Mouse (Mus musculus) olfactory bulb, adult 2 months (tissue): Measurements from ENCODE around the gene Med14. TPM values are rescaled to one million over a fixed set of nuclear protein-coding genes. Genes with fewer than 3 reads are reported as not detected.

Experiments used
- H3K27ac ChIP-seq: fragments of 200-500 bp; 2 replicates; pipeline ENCODE4 v1.5.1; 2012; ENCODE audit warnings: low read depth, low read length; ENCODE audit not compliant: insufficient read depth
- H3K4me1 ChIP-seq: fragments of 200-500 bp; 2 replicates; pipeline ENCODE4 v1.6.1; 2012; ENCODE audit warnings: low read length; ENCODE audit not compliant: control insufficient read depth, insufficient read depth
- H3K4me3 ChIP-seq: fragments of 200-500 bp; 2 replicates; pipeline ENCODE4 v1.5.1; 2012; ENCODE audit warnings: mild to moderate bottlenecking, low read depth, low read length, moderate library complexity; ENCODE audit not compliant: insufficient read depth
- CTCF ChIP-seq: fragments of 200-500 bp; IDR thresholded peaks from 2 replicates; pipeline ENCODE4 v1.5.1; 2012; ENCODE audit warnings: low read depth, mild to moderate bottlenecking, low read length, moderate library complexity; ENCODE audit not compliant: insufficient read depth
- POLR2A ChIP-seq: fragments of 200-500 bp; IDR thresholded peaks from 2 replicates; pipeline ENCODE4 v1.6.1; 2012; ENCODE audit warnings: mild to moderate bottlenecking, low read depth, low read length, moderate library complexity; ENCODE audit not compliant: insufficient read depth
- WGBS: fragments of 180-500 bp; shearing (Covaris S2); methylation state at CpG from one replicate; pipeline ENCODE4 v1.1.7; 2018; 5-methylcytosine and 5-hydroxymethylcytosine counted together
- polyA plus RNA-seq: library from polyadenylated mRNA; stranded (reverse); fragments of >200 nt; gene quantifications from 2 replicates; pipeline ENCODE4 v1.2.4, GENCODE M21; 2012; ENCODE audit warnings: low replicate concordance; ENCODE audit not compliant: missing spikeins, insufficient read depth, insufficient read length

Gene Med14
- polyA plus RNA-seq: 89.6 TPM in 1 of 2 replicates, not detected in the other

- no peaks in the 10 kb centered on the region for H3K4me1 ChIP-seq
- WGBS: 9% methylated on average over 71 of the region's 79 CpGs
- H3K27ac ChIP-seq: peak within 1 kb of the TSS; percentile 94
- H3K4me3 ChIP-seq: peak within 1 kb of the TSS; percentile 91
- TF ChIP-seq POLR2A (peak; percentile 56), CTCF (no peak)
These were observed at the start of gene Med14 for GRCm38 (mm10) chrX:12761626-12762333. Med14 (minus strand) TSS chrX:12762073.

- H3K4me1 ChIP-seq: no peaks in the 10 kb centered on the region
- WGBS: 74% methylated on average over 4 of the region's 4 CpGs
- no peak overlapping the region for H3K27ac ChIP-seq
- TF ChIP-seq POLR2A (no peak), CTCF (no peak)
- no peak overlapping the region for H3K4me3 ChIP-seq
These were observed 38.7 kb upstream of the Med14 start for GRCm38 (mm10) chrX:12800559-12800958.

GRCm38 (mm10) chrX:12794842-12795241 is 33.0 kb upstream of the Med14 start:
- H3K27ac ChIP-seq: no peak overlapping the region

GRCm38 (mm10) chrX:12791674-12792340 is 29.9 kb upstream of the Med14 start:
- no peaks in the 10 kb centered on the region for H3K4me1 ChIP-seq
- no peak for TF ChIP-seq POLR2A
- TF ChIP-seq CTCF: no peak
- no peak overlapping the region for H3K4me3 ChIP-seq
- H3K27ac ChIP-seq: no peak overlapping the region
- 79% methylated on average over 4 of the region's 4 CpGs for WGBS

More at GRCm38 (mm10) chrX:12794842-12795241, 33.0 kb upstream of the Med14 start:
- no peak for TF ChIP-seq CTCF
- TF ChIP-seq POLR2A: no peak
- 43% methylated on average over 2 of the region's 2 CpGs for WGBS
- Histone ChIP-seq H3K4me3 (no peak overlapping the region), H3K4me1 (no peaks in the 10 kb centered on the region)

- TF ChIP-seq POLR2A: no peak
- TF ChIP-seq CTCF: no peak
These were observed 11.4 kb upstream of the Med14 start for GRCm38 (mm10) chrX:12773236-12773635.

GRCm38 (mm10) chrX:12771561-12771960 is 9.7 kb upstream of the Med14 start:
- Histone ChIP-seq H3K27ac (no peak overlapping the region), H3K4me1 (no peaks in the 10 kb centered on the region), H3K4me3 (no peak overlapping the region)
- no peak for TF ChIP-seq POLR2A
- TF ChIP-seq CTCF: no peak
- 56% methylated on average over 2 of the region's 2 CpGs for WGBS

More at GRCm38 (mm10) chrX:12773236-12773635, 11.4 kb upstream of the Med14 start:
- Histone ChIP-seq H3K27ac (no peak overlapping the region), H3K4me3 (no peak overlapping the region), H3K4me1 (no peaks in the 10 kb centered on the region)
- 86% methylated on average over 3 of the region's 3 CpGs for WGBS

GRCm38 (mm10) chrX:12768571-12768970 is 6.7 kb upstream of the Med14 start:
- 22% methylated on average over 3 of the region's 3 CpGs for WGBS
- TF ChIP-seq POLR2A: no peak
- no peak for TF ChIP-seq CTCF
- Histone ChIP-seq H3K4me3 (no peak overlapping the region), H3K27ac (no peak overlapping the region), H3K4me1 (no peaks in the 10 kb centered on the region)

- no peak overlapping the region for H3K27ac ChIP-seq
- no peak overlapping the region for H3K4me3 ChIP-seq
- no peak for TF ChIP-seq POLR2A
- no peak for TF ChIP-seq CTCF
- H3K4me1 ChIP-seq: no peaks in the 10 kb centered on the region
- WGBS: 60% methylated on average over 4 of the region's 4 CpGs
These were observed 5.1 kb upstream of the Med14 start for GRCm38 (mm10) chrX:12766846-12767564.

GRCm38 (mm10) chrX:12763127-12763834 is 1.4 kb upstream of the Med14 start:
- no peaks in the 10 kb centered on the region for H3K4me1 ChIP-seq
- no peak for TF ChIP-seq POLR2A
- no peak for TF ChIP-seq CTCF
- 57% methylated on average over 3 of the region's 3 CpGs for WGBS
- no peak overlapping the region for H3K4me3 ChIP-seq
- H3K27ac ChIP-seq: peak overlapping the region; percentile 94
